Mouse (Mus musculus) layer of hippocampus, postnatal 10 days (tissue): ENCODE results near the gene Hist1h2af. TPM values are rescaled to one million over a fixed set of nuclear protein-coding genes. Genes with fewer than 3 reads are reported as not detected.
A peak's percentile ranks its signal among the peaks of the same experiment; 100 is the strongest.
"Not testable (repeated sequence)": the region's sequence is repeated elsewhere in the genome, so short reads cannot be mapped to it uniquely, and the experiment has no call there.

Experiments used
- DNase-seq, 2 experiments: peaks; one replicate each; pipeline ENCODE4 v3.0.0; 2021; ENCODE audit warnings: low spot score in 2 of 2
- total RNA-seq, 2 experiments: library from RNA; stranded (reverse); gene quantifications; 2 replicates each; pipeline ENCODE4 v1.2.3; 2021

Gene Hist1h2af
- total RNA-seq, 2 experiments from 2014 or later, result 45.7 to 51.3 TPM

DNA sequence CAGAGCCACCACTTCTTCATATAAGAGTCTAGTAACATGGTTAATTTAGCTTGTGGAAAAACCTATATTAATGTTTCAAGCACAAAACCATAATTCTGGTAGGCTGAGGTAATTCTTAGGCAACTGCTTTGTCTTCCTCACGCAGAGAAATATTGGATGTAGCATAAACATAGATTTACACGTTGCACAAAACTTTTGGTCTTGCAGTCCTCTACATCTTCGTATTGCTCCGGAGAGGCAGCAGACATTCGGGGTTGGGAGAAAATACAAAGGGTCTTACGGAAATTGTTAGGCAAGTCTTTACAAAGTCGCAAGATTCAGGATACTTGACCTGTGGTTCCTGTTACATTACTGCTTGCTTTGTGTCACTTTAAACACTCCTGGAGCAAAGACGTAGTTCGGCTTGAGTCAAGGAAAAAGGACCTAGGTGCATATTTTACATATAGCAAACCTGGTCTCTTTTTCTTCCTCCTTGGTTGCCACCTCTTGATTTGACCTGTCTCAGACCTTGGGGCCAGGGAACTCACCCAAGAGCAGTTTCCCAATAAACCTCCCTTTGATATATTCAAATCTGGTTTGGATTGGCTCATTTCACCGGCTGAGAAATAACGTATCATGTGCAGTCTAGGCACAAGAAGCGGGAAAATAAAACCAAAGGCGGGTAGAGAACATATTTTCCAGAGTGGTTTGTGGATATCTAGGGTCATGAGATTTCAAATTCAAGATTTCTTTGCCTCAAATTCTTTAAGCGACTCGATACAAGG lies 844 bp downstream of the Hist1h2af start:
- DNase-seq, result no peak

DNA sequence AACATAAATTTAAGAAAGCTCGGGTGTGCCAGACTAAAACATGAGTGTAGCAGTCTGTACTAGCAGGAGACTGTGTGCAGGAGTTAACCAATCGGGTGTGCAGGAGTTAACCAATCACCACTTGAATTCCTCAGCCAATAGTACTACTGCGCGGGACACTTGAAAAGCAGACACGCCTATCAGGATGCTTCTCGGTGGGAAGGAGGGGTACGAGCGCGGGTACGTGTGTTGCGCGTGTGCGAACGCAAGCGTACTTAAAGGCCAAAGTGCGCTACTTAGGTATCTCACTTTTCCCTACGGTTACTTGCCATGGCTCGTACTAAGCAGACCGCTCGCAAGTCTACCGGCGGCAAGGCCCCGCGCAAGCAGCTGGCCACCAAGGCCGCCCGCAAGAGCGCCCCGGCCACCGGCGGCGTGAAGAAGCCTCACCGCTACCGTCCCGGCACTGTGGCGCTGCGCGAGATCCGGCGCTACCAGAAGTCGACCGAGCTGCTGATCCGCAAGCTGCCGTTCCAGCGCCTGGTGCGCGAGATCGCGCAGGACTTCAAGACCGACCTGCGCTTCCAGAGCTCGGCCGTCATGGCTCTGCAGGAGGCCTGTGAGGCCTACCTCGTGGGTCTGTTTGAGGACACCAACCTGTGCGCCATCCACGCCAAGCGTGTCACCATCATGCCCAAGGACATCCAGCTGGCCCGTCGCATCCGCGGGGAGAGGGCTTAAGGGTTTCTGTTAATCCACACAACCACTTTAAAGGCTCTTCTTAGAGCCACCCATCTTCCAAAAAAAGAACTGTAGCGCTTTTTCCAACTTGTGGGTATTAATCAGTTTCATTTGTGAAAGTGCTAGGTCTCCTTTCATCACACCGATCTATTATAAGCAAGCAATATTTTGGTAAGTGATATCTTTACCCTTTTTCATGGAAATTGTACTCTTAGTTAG lies 1.7 kb downstream of the Hist1h2af start, which contains the start of gene Hist1h3g:
Hist1h3g (plus strand) TSS at position 286 of the 939 bp plus-strand sequence.
- DNase-seq, result peak; percentile 92 to 94

GRCm38 (mm10) chr13:23536076-23536822 lies 2.5 kb downstream of the Hist1h2af start:
- DNase-seq, result no peak

- no peak for DNase-seq
Observed at GRCm38 (mm10) chr13:23537006-23537710, 3.5 kb downstream of the Hist1h2af start.

DNA sequence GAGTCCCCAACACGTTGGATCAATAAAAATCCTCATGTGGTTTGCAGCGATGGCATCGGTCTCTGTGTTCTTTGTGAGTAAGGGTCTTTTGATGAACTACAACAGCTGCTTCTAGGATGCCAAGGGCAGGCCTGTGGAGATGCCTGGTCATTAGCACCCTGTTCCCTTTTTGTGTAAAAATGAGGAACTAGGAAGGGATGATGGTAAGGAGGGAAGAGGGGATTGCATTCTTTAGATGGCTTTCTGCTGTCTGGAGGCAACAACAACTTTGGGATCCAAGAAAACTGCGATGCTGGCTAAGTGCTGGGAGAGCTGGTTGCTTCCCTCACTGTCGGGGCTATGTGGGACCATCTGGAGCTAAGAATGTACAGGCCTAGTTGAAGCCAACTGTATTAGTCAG lies 4.5 kb downstream of the Hist1h2af start:
- no peak for DNase-seq

DNA sequence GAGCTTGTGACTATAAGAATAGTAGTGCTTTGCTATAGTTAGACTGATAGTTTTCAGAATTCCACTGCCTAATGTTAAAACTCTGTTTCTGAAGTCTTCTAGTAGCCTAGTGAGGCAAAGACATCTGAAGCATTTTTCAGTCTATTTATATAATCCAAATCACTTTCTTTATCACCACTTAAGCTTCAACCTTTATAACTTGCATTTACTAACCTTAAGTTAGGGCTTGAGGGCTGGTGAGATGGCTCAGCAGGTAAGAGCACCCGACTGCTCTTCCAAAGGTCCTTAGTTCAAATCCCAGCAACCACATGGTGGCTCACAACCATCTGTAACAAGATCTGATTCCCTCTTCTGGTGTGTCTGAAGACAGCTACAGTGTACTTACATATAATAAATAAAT lies 6.1 kb downstream of the Hist1h2af start:
- DNase-seq, result not testable (repeated sequence)

DNA sequence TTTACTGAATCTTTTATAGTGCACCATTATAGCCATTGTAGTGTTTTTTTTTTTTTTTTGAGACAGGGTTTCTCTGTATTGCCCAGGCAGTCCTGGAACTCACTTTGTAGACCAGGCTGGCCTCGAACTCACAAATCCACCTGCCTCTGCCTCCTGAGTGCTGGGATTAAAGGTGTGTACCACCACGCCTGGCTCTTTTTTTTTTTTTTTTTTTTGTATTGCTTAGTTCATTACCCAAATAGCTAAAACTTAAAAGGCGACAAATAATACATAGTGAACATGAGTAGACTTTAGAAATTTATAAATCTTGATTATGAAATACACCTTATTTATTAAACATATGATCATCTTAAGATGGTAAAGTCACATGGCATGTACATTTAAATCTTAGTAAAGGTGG lies 7.8 kb downstream of the Hist1h2af start:
- no peak for DNase-seq

GRCm38 (mm10) chr13:23542225-23542980 lies 8.7 kb downstream of the Hist1h2af start:
- not testable (repeated sequence) for DNase-seq

DNA sequence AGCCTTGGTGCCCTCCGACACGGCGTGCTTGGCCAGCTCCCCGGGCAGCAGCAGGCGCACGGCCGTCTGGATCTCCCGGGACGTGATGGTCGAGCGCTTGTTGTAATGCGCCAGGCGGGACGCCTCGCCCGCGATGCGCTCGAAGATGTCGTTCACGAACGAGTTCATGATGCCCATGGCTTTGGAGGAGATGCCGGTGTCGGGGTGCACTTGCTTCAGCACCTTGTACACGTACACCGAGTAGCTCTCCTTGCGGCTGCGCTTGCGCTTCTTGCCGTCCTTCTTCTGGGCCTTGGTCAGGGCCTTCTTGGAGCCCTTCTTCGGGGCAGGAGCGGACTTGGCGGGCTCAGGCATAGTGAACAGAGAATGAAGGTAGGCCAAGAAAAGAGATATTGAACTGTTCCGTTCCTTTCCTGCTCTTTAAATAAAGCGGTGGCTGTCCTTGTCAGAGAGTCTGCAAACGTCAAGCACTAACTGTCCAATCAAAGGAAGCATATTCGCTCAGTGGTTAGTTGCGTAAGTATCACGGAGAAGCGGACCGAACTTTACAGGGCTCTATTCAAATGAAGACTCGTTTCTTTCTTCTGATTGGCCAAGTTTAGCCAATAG lies 9.4 kb downstream of the Hist1h2af start, which contains the start of gene Hist1h2bh:
Hist1h2bh (minus strand) TSS at position 394 of the 609 bp plus-strand sequence.
- DNase-seq, result peak; percentile 41 to 54

GRCm38 (mm10) chr13:23543965-23544786 lies 10.5 kb downstream of the Hist1h2af start, which contains the start of gene Hist1h3f:
Gene Hist1h3f (plus strand): TSS chr13:23544052.
- DNase-seq, result peak; percentile 65 to 74

DNA sequence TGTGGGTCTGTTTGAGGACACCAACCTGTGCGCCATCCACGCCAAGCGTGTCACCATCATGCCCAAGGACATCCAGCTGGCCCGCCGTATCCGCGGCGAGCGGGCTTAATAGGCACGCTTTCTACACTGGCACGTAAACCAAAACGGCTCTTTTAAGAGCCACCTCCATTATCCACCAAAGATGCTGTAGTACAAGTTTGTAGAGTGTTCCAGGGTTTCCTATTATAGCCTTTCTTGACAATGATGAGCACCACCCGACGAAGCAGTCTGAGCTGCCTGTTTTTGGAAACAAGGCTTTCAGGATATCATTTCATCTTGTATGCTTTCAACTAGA lies 11.0 kb downstream of the Hist1h2af start:
- not testable (repeated sequence) for DNase-seq

DNA sequence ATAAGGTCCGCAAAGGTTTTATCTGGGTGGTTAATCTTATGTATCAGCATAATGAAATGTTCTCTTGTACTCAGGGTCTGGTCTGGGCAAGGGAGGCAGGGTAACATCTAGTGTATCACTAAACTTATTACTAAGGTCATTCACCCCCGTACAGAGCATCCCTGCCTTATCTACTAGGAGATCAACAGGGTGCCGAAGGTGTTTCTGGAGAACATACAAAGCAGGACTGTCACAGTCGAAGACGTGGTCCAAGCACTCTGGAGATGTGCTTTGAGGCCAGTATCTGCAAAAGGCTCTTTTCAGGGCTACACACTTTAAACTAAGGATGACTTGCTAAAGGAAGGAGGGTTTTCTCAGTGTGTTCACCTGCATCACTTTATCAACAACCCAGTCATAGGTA lies 13.0 kb downstream of the Hist1h2af start:
- no peak for DNase-seq

- DNase-seq, result no peak
Observed at GRCm38 (mm10) chr13:23550761-23551145, 17.0 kb downstream of the Hist1h2af start.

GRCm38 (mm10) chr13:23551146-23551834 lies 17.6 kb downstream of the Hist1h2af start, which contains the start of gene Hist1h4f:
Gene Hist1h4f (minus strand): TSS chr13:23551648.
- DNase-seq, result peak; percentile 78 to 85

GRCm38 (mm10) chr13:23551931-23552914 lies 18.5 kb downstream of the Hist1h2af start:
- DNase-seq, result no peak

DNA sequence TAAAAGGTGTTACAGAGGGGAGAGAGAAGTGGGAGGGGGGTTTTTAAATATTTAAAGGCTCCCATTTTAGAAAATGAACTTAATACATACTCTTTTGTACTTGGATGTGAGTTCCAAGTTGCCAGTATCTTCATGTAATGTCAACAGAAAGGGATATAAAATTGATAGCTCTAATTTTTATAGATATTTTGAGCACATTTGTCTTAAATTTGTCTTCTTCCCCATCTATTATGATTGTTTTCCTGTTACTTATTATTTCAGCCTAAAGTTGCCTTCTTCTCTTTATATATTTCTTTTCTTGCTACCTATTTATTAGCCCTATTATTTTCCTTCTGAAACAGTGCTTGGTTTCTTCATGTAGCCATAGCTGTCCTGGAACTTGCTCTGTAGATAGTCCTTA lies 19.3 kb downstream of the Hist1h2af start, which contains the start of gene Hist1h1d:
Hist1h1d (plus strand) TSS at position 301 of the 400 bp plus-strand sequence.
- no peak for DNase-seq
